Mouse (Mus musculus): ENCODE measurements around the gene Rnf157.
"Not testable (repeated sequence)": the region's sequence is repeated elsewhere in the genome, so short reads cannot be mapped to it uniquely, and the experiment has no call there.

Rnf157 gene

GRCm38 (mm10) chr11:116434287-116434966 lies 21.6 kb upstream of the Rnf157 start:
- DNase-seq (ENCODE audit: low read depth): peak; percentile 46

- peak; percentile 99 for DNase-seq (ENCODE audit: low read depth)
These were observed 20.8 kb upstream of the Rnf157 start, which contains the start of gene Ubald2 for GRCm38 (mm10) chr11:116433356-116434286. Gene Ubald2, plus strand, starts transcription at chr11:116434094.

GRCm38 (mm10) chr11:116432593-116433355 lies 19.9 kb upstream of the Rnf157 start:
- no peak for DNase-seq (ENCODE audit: low read depth)

- no peak for DNase-seq (ENCODE audit: low read depth)
These were observed 19.3 kb upstream of the Rnf157 start for GRCm38 (mm10) chr11:116432127-116432526.

GRCm38 (mm10) chr11:116431428-116432077 lies 18.7 kb upstream of the Rnf157 start:
- DNase-seq (ENCODE audit: low read depth): no peak

GRCm38 (mm10) chr11:116430723-116431427 lies 18.0 kb upstream of the Rnf157 start:
- DNase-seq (ENCODE audit: low read depth): peak; percentile 44

GRCm38 (mm10) chr11:116429862-116430613 lies 17.2 kb upstream of the Rnf157 start:
- no peak for DNase-seq (ENCODE audit: low read depth)

GRCm38 (mm10) chr11:116428872-116429859 lies 16.3 kb upstream of the Rnf157 start:
- DNase-seq (ENCODE audit: low read depth): peak; percentile 34

GRCm38 (mm10) chr11:116426852-116427575 lies 14.2 kb upstream of the Rnf157 start:
- DNase-seq (ENCODE audit: low read depth): no peak

- not testable (repeated sequence) for DNase-seq (ENCODE audit: low read depth)
These were observed 13.5 kb upstream of the Rnf157 start for GRCm38 (mm10) chr11:116426328-116426727.

GRCm38 (mm10) chr11:116424621-116425407 lies 12.0 kb upstream of the Rnf157 start:
- DNase-seq (ENCODE audit: low read depth): no peak

- no peak for DNase-seq (ENCODE audit: low read depth)
These were observed 11.2 kb upstream of the Rnf157 start for GRCm38 (mm10) chr11:116423782-116424620.

GRCm38 (mm10) chr11:116423214-116423613 lies 10.4 kb upstream of the Rnf157 start:
- DNase-seq (ENCODE audit: low read depth): no peak

- DNase-seq (ENCODE audit: low read depth): no peak
These were observed 9.7 kb upstream of the Rnf157 start for GRCm38 (mm10) chr11:116422562-116422961.

GRCm38 (mm10) chr11:116421102-116421501 lies 8.3 kb upstream of the Rnf157 start:
- no peak for DNase-seq (ENCODE audit: low read depth)

GRCm38 (mm10) chr11:116418841-116419462 lies 6.1 kb upstream of the Rnf157 start:
- DNase-seq (ENCODE audit: low read depth): no peak

Measured in c-Kit-positive CD71-positive TER-119-negative erythroid progenitor cells, embryonic 14.5 days (primary cell).